Mouse (Mus musculus) embryo, embryonic 11.5 days (tissue): ENCODE results near the gene Sptbn1.

Source experiments
- DNase-seq: peaks from one replicate; pipeline ENCODE4 v3.0.0-alpha.2; 2012; ENCODE audit warnings: low read depth, low spot score

Sptbn1 gene

GRCm38 (mm10) chr11:30171586-30172178 is 96.3 kb downstream of the Sptbn1 start:
- no peak for DNase-seq

- DNase-seq, result no peak
Observed at GRCm38 (mm10) chr11:30171184-30171583, 96.8 kb downstream of the Sptbn1 start.

- no peak for DNase-seq
Observed at GRCm38 (mm10) chr11:30166551-30166922, 101.4 kb downstream of the Sptbn1 start.

- DNase-seq, result no peak
Observed at GRCm38 (mm10) chr11:30165861-30166550, 102.0 kb downstream of the Sptbn1 start.

GRCm38 (mm10) chr11:30164515-30165214 is 103.3 kb downstream of the Sptbn1 start:
- no peak for DNase-seq

- no peak for DNase-seq
Observed at GRCm38 (mm10) chr11:30163870-30164269, 104.1 kb downstream of the Sptbn1 start.

- no peak for DNase-seq
Observed at GRCm38 (mm10) chr11:30163081-30163480, 104.9 kb downstream of the Sptbn1 start.

- DNase-seq, result no peak
Observed at GRCm38 (mm10) chr11:30161744-30162143, 106.2 kb downstream of the Sptbn1 start.

- DNase-seq, result no peak
Observed at GRCm38 (mm10) chr11:30161173-30161650, 106.8 kb downstream of the Sptbn1 start.

GRCm38 (mm10) chr11:30160625-30161172 is 107.3 kb downstream of the Sptbn1 start:
- no peak for DNase-seq

- no peak for DNase-seq
Observed at GRCm38 (mm10) chr11:30159545-30160255, 108.3 kb downstream of the Sptbn1 start.

- no peak for DNase-seq
Observed at GRCm38 (mm10) chr11:30158028-30158700, 109.8 kb downstream of the Sptbn1 start.

GRCm38 (mm10) chr11:30155887-30156286 is 112.1 kb downstream of the Sptbn1 start:
- no peak for DNase-seq

- DNase-seq, result no peak
Observed at GRCm38 (mm10) chr11:30154980-30155379, 113.0 kb downstream of the Sptbn1 start.

- no peak for DNase-seq
Observed at GRCm38 (mm10) chr11:30148888-30149287, 119.1 kb downstream of the Sptbn1 start.

- DNase-seq, result no peak
Observed at GRCm38 (mm10) chr11:30148378-30148777, 119.6 kb downstream of the Sptbn1 start.

- no peak for DNase-seq
Observed at GRCm38 (mm10) chr11:30147882-30148281, 120.1 kb downstream of the Sptbn1 start.

GRCm38 (mm10) chr11:30143090-30143489 is 124.9 kb downstream of the Sptbn1 start:
- no peak for DNase-seq

GRCm38 (mm10) chr11:30139165-30139826 is 128.7 kb downstream of the Sptbn1 start:
- no peak for DNase-seq

- no peak for DNase-seq
Observed at GRCm38 (mm10) chr11:30137081-30137480, 130.9 kb downstream of the Sptbn1 start.

- no peak for DNase-seq
Observed at GRCm38 (mm10) chr11:30134058-30134457, 133.9 kb downstream of the Sptbn1 start.
